Mouse (Mus musculus) testis, adult 2 months (tissue): ENCODE results near the gene Cstf1.

Source experiments
- CTCF ChIP-seq: fragments of 200-500 bp; IDR thresholded peaks from 2 replicates; pipeline ENCODE4 v1.5.1; 2012; ENCODE audit warnings: low read depth, mild to moderate bottlenecking, inconsistent platforms, low read length, moderate library complexity; ENCODE audit not compliant: control insufficient read depth, insufficient read depth, insufficient replicate concordance
- POLR2A ChIP-seq: fragments of 200-500 bp; IDR thresholded peaks from 2 replicates; pipeline ENCODE4 v1.6.1; 2012; ENCODE audit warnings: low read depth, mild to moderate bottlenecking, inconsistent platforms, low read length, moderate library complexity; ENCODE audit not compliant: control insufficient read depth

DNA sequence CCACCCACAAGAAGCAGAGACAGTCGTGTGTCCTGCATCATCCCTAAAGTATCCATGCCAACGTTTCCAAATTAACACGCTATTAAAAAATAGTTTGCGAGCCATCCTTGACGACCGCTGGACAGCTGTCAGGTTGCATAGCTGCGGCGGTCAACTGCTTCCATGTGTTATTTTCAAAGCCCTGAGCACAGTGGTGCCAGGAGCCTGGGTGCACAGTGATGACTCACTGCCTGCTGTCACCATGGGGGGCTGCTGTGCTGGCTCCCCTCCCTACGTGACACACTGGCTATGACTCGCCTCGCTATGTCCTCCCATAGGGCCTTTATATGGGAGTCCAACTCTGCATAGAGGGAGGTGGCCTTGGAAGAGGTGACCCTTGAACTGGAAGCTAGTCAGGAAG lies 40.6 kb downstream of the Cstf1 start:
- TF ChIP-seq POLR2A (no peak), CTCF (no peak)
